In the genomic region with DNA sequence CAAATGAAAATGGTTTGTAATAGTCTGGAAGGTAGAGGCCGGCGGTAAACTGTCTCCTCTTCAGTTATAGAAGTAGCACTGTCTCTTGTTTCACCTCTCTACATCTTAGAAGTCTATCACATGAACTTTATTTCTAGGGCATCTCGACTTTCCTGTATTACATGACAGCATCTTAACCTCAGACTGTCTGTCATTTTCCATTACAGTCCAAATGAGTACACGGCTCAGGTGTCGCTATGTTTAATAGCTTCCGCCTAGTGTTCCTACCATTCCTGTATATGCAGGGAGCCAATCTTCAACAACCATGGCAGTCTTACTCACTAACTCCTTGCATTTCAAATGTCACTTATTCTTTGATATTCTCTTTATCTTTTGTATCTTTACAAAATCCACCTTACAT, we compare ENCODE assay signal across 30 mouse cellular contexts.
"Had no signal": no experiment of that assay in that cellular context is flagged by ENCODE, and none has a peak within 500 bp of the region (broad histone marks: within the 10 kb centered on the region; RNA-seq: fewer than 3 reads in every experiment).

No protein-coding gene starts in this region.

- DNase-seq: heart, postnatal 10 days; heart, postnatal 14 days; heart, postnatal 36 days; heart, postnatal 4 days; kidney, adult 11 months; kidney, adult 18-20 months; kidney, adult 2 months; kidney, adult 8-10 months; kidney, adult 9 months; kidney, postnatal 10 days; kidney, postnatal 14 days; kidney, postnatal 25 days; kidney, postnatal 36 days; kidney, postnatal 4 days; layer of hippocampus, adult 9-11 months; layer of hippocampus, postnatal 36 days had no signal

- H3K4me3 ChIP-seq: heart, embryonic 12.5 days; heart, embryonic 13.5 days; heart, embryonic 15.5 days; hindbrain, embryonic 10.5 days; hindbrain, embryonic 12.5 days; hindbrain, embryonic 13.5 days; hindbrain, embryonic 15.5 days; intestine, embryonic 15.5 days; kidney, embryonic 15.5 days; layer of hippocampus, adult 2 months; left cerebral cortex, adult 2 months had no signal

- H3K27ac ChIP-seq: heart, embryonic 13.5 days; heart, embryonic 15.5 days; hindbrain, embryonic 10.5 days; hindbrain, embryonic 12.5 days; hindbrain, embryonic 13.5 days; hindbrain, embryonic 14.5 days; hindbrain, embryonic 15.5 days; hindbrain, postnatal 0 days; intestine, embryonic 15.5 days; kidney, embryonic 15.5 days; kidney, postnatal 0 days; layer of hippocampus, adult 2 months; left cerebral cortex, adult 2 months had no signal
